Mouse (Mus musculus): ENCODE measurements at regions not wholly inside any gene's neighbourhood (a gene's known extent, or its start where the extent isn't known, plus 50 kb on each side); places are given as distances from the start of the nearest gene placed in this dataset.
A peak's percentile ranks its signal among the peaks of the same experiment; 100 is the strongest.
"Not testable (repeated sequence)": the region's sequence is repeated elsewhere in the genome, so short reads cannot be mapped to it uniquely, and the experiment has no call there.

- peak in 1 of 2 experiments; percentile 47 for DNase-seq
These were observed 215.1 kb upstream of the Klf3 start for GRCm38 (mm10) chr5:64587895-64588738.

- DNase-seq: not testable (repeated sequence)
These were observed 214.4 kb upstream of the Klf3 start for GRCm38 (mm10) chr5:64588768-64589167.

DNA sequence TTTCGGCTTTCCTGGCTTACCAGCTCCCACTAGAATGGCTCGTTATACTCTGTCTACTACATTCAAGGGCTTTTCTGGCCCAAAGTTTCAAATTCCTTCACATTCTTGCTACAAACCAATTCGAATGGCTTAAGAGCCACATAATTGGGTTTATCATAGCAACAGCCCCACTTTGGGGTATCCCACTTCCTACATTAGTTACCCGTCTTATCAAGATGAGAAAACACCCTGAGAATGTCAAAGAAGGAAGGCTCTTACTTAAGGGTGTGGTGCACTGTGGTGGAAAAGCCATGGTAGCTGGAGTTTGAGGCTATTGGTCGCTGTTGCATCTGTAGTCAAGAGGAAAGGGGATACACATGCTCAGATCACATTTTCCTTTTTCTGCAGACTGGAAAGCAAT, 213.2 kb upstream of the Klf3 start:
- no peak for DNase-seq

- no peak for DNase-seq
These were observed 212.4 kb upstream of the Klf3 start for GRCm38 (mm10) chr5:64590747-64591146.

DNA sequence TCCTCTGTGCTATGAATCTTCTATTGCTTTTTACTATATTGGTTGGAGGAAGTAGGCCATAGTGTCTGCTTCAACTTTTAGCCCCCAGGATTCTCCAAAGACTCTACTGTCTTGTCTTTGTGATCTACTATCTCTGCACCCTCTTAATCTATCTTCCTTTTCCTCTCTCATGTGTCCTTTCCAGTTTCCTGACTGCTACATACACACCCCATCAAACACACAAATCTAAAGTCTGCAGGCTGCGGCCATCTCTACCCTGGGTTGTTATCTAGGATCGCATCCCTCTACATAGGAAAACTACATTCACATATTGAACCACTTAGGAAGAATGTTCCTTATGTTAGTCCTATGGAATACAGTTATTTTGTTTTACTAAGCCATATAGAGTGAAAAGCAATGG, 211.4 kb upstream of the Klf3 start:
- DNase-seq: no peak

DNA sequence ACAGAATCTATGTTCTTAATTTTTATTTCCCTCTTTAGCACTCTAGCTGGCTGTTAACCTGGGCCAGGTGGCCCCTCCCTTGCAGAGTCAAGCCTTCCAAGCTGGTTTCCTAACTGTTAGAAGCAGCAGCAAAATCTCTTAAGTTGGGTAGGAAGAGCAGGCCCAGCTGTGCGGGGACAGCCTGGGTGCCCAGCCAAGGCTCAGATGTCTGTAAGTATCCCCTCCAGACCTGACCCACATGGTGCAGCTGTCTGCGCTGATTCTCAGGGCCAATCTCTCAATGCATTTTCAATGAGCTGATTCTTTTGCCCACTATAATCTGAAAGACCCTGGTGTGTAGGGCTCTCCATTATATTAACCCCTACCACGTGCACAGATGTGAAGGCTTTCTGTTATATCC, 208.0 kb upstream of the Klf3 start:
- peak in 1 of 2 experiments; percentile 62 for DNase-seq

GRCm38 (mm10) chr5:64595751-64596344, 207.3 kb upstream of the Klf3 start:
- no peak for DNase-seq

- DNase-seq: no peak
These were observed 206.2 kb upstream of the Klf3 start for GRCm38 (mm10) chr5:64597021-64597420.

- DNase-seq: no peak
These were observed 205.7 kb upstream of the Klf3 start for GRCm38 (mm10) chr5:64597451-64597850.

GRCm38 (mm10) chr5:64598606-64599005, 204.6 kb upstream of the Klf3 start:
- DNase-seq: no peak

GRCm38 (mm10) chr5:64599015-64599414, 204.2 kb upstream of the Klf3 start:
- no peak for DNase-seq

DNA sequence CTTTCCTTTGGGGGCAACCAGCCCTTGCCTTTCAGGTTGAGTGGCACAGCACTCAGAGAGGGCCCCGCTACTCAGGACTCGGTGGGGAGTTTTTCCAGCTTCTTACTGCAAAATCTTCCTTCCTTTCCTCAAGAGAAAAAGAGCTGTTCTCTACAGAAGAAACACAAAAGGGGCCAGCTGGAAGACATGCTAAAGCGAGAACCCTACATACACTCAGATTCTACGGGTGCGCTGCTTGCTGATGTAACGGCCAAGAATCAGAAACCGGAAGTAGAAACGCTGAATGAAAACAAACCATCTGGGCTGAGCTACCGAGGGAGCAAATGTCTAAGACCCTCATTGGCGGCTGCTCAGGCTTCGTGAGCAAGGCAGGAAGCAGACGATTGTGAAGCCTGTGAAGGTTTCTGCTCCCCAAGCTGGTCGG, 203.3 kb upstream of the Klf3 start:
- DNase-seq: peak; percentile 58 to 65

DNA sequence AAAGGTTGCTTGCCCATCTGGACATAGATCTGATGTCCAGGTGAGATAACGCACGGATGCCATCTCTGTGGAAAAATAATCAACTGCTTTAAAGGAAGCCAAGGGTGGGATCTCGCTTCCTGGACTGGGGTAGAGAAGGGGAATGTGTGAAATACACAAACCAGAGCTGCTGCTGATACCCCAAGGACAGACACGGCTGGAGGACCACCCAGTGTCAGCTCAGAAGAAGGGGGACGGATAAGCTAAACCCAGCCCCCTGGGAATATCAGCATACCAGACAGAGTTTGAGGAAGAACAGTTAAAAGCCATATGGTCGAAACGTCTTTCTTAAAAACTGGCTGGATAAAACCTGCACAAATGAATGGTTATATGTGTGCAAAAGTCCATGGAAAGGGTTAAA, 202.8 kb upstream of the Klf3 start:
- DNase-seq: no peak

- DNase-seq: no peak
These were observed 202.4 kb upstream of the Klf3 start for GRCm38 (mm10) chr5:64600811-64601210.

DNA sequence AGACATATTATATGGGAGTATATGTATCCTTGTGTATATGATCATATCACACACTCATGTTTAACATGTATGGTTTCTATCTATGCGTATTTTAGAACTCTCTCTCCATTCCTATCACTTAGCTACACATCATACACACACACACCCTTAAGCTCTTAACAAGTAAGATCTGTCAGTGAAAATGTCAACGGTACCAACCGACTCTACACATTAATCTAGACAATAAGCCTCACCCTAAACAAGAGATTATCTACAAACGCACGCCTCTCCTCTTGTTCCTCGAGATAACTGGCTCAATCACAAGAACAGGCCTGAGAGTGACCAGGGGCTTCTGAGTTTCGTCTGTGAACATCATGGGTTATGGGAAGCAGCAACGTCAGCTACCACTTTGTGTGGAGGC, 201.9 kb upstream of the Klf3 start:
- DNase-seq: no peak

GRCm38 (mm10) chr5:64601832-64602231, 201.4 kb upstream of the Klf3 start:
- no peak for DNase-seq

DNA sequence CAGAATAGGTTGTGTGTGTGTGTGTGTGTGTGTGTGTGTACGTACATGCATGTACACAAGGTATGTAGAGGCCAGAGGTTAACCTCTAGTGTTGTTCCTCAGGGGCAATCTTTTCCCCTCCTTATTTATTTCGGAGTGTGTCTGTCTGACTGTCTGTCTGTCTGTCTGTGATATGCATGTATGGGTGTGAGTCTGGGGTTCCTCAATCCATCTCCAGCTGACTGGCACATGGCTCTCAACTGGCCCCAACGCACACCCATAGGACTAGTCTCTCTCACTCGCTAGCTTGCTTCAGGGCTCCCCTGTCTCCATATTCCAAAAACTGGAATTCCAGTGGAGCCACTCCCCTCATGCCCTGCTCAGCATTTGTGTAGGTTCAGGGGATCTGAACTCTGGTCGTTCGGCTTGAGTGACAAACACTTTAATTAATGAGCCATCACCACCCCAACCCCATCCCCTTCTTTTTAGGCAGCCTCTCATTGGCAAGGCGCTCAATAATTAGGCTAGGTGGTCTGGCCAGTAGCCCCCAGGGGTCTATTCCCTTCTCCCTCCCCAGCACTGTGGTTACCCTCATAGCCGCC, 200.7 kb upstream of the Klf3 start:
- DNase-seq: no peak

DNA sequence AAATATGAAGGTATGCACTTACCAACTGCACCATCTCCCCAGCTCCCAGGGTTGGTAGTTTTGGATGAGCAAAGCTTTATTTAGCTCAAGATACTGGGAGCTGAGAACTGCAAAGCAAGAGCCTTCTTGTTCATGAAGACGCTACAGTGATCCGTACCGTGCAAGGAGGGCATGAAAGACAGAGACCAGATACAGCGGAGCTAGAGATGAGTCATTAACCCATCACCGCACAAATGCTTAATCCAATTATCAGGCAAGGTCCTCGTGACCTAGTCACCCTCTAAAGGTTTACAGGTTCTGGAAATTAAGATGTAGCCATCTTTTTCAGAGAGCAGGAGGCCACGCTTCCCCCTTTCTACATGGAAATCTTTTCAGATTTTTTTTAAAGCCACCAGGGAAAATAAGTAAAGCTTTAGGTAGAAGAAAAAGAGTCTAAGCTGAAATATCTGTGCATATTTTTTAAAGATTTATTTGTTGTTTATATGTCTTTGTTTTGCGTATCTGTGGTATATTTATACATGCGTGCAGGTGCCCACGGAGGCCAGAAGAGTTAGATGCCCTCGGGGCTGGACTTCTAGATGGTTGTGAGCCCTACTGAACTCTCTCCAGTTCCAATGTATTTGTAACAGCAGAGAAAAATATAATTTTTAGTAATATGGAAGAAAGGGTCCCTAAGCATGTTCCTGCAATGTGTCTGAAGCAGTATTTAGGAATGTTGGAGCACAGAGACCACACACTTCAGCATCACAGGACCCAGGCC, 200.0 kb upstream of the Klf3 start:
- no peak for DNase-seq

- no peak for DNase-seq
These were observed 198.0 kb upstream of the Klf3 start for GRCm38 (mm10) chr5:64605171-64605570.

DNA sequence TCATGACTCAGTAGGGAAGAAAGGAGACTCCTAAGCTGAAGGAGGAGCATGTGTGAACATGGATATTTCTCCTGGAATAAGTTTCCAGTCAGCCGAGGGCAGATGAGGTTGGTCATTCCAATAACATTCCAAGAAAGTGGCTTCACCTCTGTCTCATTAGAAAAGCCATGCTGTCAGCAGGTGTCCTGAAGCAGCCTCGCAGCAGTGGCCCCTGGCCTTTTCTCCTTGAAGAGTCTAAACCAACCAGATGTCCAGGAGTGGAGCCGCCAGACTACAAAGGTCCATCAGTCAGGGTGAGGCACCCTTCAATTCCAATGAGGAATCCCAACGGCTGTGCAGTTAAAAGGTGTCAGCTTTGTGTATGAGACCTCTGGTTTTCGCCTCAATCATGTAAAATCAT, 197.2 kb upstream of the Klf3 start:
- DNase-seq: no peak

- DNase-seq: no peak
These were observed 193.7 kb upstream of the Klf3 start for GRCm38 (mm10) chr5:64609378-64610087.

GRCm38 (mm10) chr5:64610146-64610545, 193.0 kb upstream of the Klf3 start:
- no peak for DNase-seq
